Mouse (Mus musculus): ENCODE results near the gene Drc7.

DNA sequence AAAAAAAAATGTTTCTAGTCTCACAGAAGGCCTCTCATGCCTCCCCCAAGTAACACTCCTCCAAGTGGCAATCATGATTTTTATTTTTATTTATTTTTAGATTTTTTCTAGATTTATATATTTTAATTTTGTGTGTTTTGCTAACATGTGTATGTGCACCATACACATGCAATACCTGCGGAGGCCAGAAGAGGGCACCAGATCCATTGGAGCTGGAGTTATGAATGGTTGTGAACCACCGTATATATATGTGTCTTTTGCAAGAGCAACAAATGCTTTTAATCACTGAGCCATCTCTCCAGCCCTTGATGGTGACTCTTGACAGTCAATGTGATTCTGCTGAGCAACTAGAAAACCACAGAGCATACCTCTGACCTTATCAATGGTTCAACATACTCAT is 29.5 kb upstream of the Drc7 start:
- peak; percentile 59; the same call in 1 of the 2 replicates for TF ChIP-seq CTCF (IDR thresholded peaks at IDR 0.05; ENCODE audit: borderline replicate concordance, extremely low read depth, insufficient read depth, insufficient read length)
- TF ChIP-seq POLR2A (IDR thresholded peaks at IDR 0.05; ENCODE audit: borderline replicate concordance, extremely low read depth, insufficient read depth, insufficient read length, poor library complexity, severe bottlenecking): no peak
